Mouse (Mus musculus): ENCODE data around the gene Slc22a12. TPM values are rescaled to one million over a fixed set of nuclear protein-coding genes. Genes with fewer than 3 reads are reported as not detected.

Gene Slc22a12
- polyA plus RNA-seq, 1 experiment from 2014 or later: 0.11 TPM

DNA sequence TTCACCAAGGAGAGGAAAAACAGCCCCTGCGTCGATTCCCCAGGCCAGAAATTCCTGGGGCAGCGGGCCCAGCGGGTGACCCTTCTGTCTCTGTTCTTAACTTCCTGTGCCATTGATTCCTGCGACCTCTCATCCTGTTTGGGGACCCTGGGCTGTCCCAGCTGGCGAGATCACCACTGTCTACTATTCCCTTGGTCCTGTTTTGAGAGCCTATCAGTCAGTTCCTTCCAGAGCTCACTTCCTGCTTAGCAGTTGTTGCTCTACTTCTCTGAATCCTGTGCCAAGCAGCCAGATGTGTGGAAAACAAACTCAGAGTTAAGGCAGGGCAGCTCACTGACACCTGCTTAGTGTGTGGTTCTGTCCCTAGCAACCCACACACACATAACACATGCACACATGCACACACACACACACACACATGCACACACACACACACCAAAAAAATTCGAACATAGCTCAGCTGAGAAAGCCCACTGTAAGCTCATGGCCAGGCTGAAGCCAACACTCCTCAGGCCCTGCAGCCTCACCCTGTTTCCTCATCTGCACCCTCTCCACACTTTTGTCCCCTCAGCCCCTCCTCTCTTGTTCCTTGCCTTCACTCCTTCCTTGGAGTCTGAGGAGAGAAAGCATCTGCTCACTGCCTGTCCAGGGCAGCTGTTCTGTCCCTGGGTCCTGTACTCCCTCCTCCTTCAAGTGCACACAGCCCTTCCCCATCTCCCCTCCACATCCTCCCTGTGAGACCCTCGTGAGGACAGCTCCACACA is 11.2 kb upstream of the Slc22a12 start:
- H3K4me2 ChIP-seq (ENCODE audit: low read length): no peak overlapping the region
- no peak overlapping the region for H3K9ac ChIP-seq (ENCODE audit: low read depth, low read length)
- H3K27ac ChIP-seq (ENCODE audit: low read length): no peak overlapping the region
- H3K27me3 ChIP-seq (ENCODE audit: control insufficient read depth, insufficient read depth, low read depth, low read length): no peaks in the 10 kb centered on the region
- no peaks in the 10 kb centered on the region for H3K36me3 ChIP-seq (ENCODE audit: control insufficient read depth, insufficient read depth, low read length)
- H3K4me1 ChIP-seq (ENCODE audit: control insufficient read depth, insufficient read depth, low read length): peaks cover 3% of the 10 kb centered on the region; the same call in 1 of the 2 replicates
- H3K9me3 ChIP-seq (replicated peaks; ENCODE audit: control insufficient read depth, low read length, poor library complexity, severe bottlenecking): no peaks in the 10 kb centered on the region
- 43% methylated on average over 8 of the region's 8 CpGs for WGBS
- no peak for ATAC-seq
- H3K4me3 ChIP-seq (ENCODE audit: low read depth, low read length): no peak overlapping the region

- no peak overlapping the region for H3K27ac ChIP-seq (ENCODE audit: low read length)
- H3K9me3 ChIP-seq (replicated peaks; ENCODE audit: control insufficient read depth, low read length, poor library complexity, severe bottlenecking): no peaks in the 10 kb centered on the region
- WGBS: 84% methylated on average over 5 of the region's 5 CpGs
- no peak overlapping the region for H3K9ac ChIP-seq (ENCODE audit: low read depth, low read length)
- no peaks in the 10 kb centered on the region for H3K27me3 ChIP-seq (ENCODE audit: control insufficient read depth, insufficient read depth, low read depth, low read length)
- no peak for ATAC-seq
- no peak overlapping the region for H3K4me3 ChIP-seq (ENCODE audit: low read depth, low read length)
- H3K4me2 ChIP-seq (ENCODE audit: low read length): no peak overlapping the region
- H3K4me1 ChIP-seq (ENCODE audit: control insufficient read depth, insufficient read depth, low read length): peaks cover 10% of the 10 kb centered on the region; the same call in 1 of the 2 replicates
- no peaks in the 10 kb centered on the region for H3K36me3 ChIP-seq (ENCODE audit: control insufficient read depth, insufficient read depth, low read length)
Observed at GRCm38 (mm10) chr19:6553174-6553573, 10.3 kb upstream of the Slc22a12 start.

DNA sequence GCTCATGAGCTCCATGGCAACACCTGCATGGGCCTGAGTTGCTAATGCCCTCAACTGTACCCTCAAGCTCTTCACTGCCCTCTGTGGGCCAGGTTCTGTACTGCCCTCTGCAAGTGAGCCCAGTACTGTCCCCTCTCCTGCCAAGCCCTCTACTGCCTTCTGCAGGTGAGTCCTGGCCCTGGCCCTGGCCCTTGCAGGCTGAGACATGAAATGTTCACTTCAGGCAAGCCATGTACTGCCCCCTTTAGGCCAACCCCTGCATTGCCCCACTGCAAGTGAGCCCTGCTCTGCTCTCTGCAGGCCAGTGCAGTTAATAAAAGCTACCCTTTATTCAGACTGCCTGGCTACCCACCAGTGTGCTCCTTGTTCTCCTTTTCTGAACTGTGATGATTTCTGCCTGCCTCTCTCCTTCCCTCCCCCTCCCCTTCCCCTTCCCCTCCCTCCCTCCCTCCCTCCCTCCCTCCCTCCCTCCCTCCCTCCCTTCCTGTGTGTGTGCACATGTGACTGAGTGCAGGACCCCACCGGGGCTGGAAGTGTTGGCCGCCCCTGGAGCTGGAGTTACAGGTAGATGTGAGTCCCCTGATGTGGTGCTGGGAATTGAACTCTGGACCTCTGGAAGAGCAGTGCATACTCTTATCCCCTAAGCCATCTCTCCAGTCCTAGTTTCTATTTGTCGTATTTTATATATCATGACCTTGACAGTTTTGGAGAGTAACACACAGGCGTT is 9.6 kb upstream of the Slc22a12 start:
- no peaks in the 10 kb centered on the region for H3K9me3 ChIP-seq (replicated peaks; ENCODE audit: control insufficient read depth, low read length, poor library complexity, severe bottlenecking)
- H3K27me3 ChIP-seq (ENCODE audit: control insufficient read depth, insufficient read depth, low read depth, low read length): no peaks in the 10 kb centered on the region
- ATAC-seq: no peak
- H3K4me2 ChIP-seq (ENCODE audit: low read length): no peak overlapping the region
- H3K4me1 ChIP-seq (ENCODE audit: control insufficient read depth, insufficient read depth, low read length): peaks cover 11% of the 10 kb centered on the region; the same call in 1 of the 2 replicates
- H3K27ac ChIP-seq (ENCODE audit: low read length): no peak overlapping the region
- 90% methylated on average over 4 of the region's 4 CpGs for WGBS
- H3K9ac ChIP-seq (ENCODE audit: low read depth, low read length): no peak overlapping the region
- H3K36me3 ChIP-seq (ENCODE audit: control insufficient read depth, insufficient read depth, low read length): no peaks in the 10 kb centered on the region
- H3K4me3 ChIP-seq (ENCODE audit: low read depth, low read length): no peak overlapping the region

DNA sequence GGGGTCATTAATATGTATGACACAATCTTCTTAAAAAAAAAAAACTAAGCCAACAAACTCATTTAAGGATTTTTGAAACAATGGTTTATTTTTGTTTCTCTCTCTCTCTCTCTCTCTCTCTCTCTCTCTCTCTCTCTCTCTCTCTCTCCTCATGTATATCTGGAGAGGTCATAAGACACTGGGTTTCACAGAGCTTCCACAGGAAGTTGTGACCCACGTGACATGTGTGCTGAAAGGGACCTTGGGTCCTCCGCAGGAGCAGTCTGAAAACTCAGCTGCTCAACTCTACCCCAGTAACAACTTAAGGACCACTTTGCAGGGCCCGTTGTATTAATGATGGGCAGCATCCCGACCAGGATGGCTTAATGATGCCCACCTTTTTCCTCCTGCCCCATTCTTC is 8.4 kb upstream of the Slc22a12 start:
- Histone ChIP-seq H3K27me3 (ENCODE audit: control insufficient read depth, insufficient read depth, low read depth, low read length) (no peaks in the 10 kb centered on the region), H3K9ac (ENCODE audit: low read depth, low read length) (no peak overlapping the region), H3K36me3 (ENCODE audit: control insufficient read depth, insufficient read depth, low read length) (no peaks in the 10 kb centered on the region), H3K9me3 (replicated peaks; ENCODE audit: control insufficient read depth, low read length, poor library complexity, severe bottlenecking) (no peaks in the 10 kb centered on the region), H3K4me2 (ENCODE audit: low read length) (no peak overlapping the region), H3K4me1 (ENCODE audit: control insufficient read depth, insufficient read depth, low read length) (peaks cover 11% of the 10 kb centered on the region; the same call in 1 of the 2 replicates), H3K4me3 (ENCODE audit: low read depth, low read length) (no peak overlapping the region), H3K27ac (ENCODE audit: low read length) (no peak overlapping the region)
- WGBS: 79% methylated on average over 4 of the region's 4 CpGs
- ATAC-seq: no peak

GRCm38 (mm10) chr19:6549566-6549965 is 6.7 kb upstream of the Slc22a12 start:
- Histone ChIP-seq H3K4me2 (ENCODE audit: low read length) (no peak overlapping the region), H3K27me3 (ENCODE audit: control insufficient read depth, insufficient read depth, low read depth, low read length) (no peaks in the 10 kb centered on the region), H3K9ac (ENCODE audit: low read depth, low read length) (no peak overlapping the region), H3K9me3 (replicated peaks; ENCODE audit: control insufficient read depth, low read length, poor library complexity, severe bottlenecking) (no peaks in the 10 kb centered on the region), H3K4me3 (ENCODE audit: low read depth, low read length) (no peak overlapping the region), H3K4me1 (ENCODE audit: control insufficient read depth, insufficient read depth, low read length) (peaks cover 11% of the 10 kb centered on the region; the same call in 1 of the 2 replicates), H3K36me3 (ENCODE audit: control insufficient read depth, insufficient read depth, low read length) (no peaks in the 10 kb centered on the region), H3K27ac (ENCODE audit: low read length) (0 out of 2 replicates have a peak overlapping the region, but pooled peaks have one; percentile 33)
- no peak for ATAC-seq
- 72% methylated on average over 11 of the region's 11 CpGs for WGBS

DNA sequence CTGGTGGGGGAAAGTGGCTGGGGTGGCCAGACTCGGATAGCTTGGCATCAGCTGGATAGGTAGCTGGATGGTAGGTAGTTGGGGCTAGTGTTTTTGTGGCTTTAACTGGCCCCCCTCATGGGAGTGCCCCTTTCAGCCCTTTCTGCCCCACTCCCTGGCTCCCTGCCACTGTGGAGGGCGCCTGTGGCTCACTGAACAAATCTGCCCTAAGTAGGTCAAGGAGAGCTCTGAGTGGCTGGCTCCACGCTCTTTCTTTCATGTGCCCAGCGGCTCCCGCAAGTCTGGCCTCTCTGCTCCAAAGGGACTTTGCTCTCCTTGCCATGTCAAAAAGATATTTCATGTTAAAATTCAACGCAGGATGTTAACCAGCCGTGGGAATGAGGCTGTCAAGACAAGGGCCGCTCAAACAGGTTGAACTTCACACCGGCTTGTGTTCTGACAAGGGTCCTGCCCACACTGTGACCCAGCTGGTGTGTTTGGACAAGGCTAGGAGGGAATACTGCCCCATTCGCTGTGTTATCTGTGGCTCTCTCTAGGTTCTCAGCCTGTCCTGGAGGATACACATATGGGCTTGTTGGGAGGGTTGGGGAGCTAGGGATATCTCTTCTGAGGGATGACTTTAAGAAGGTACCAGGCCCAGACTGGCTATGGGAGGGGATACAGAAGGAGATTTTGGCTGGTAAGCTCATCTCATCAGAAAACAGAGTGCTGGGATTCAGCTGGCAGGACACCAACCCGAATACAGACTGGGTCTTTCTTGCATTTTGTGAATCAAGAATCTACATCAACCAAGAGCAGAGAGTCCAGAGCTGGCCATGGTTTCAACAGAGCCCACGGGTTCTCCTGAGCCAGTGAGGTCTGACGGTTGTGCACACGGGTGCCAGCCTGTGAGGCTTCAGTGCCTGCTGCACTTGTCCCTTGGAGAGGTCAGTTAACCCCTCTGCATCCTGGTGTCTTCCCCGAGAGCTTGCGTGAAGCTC is 5.9 kb upstream of the Slc22a12 start:
- no peaks in the 10 kb centered on the region for H3K36me3 ChIP-seq (ENCODE audit: control insufficient read depth, insufficient read depth, low read length)
- H3K27ac ChIP-seq (ENCODE audit: low read length): peak overlapping the region; percentile 28
- H3K27me3 ChIP-seq (ENCODE audit: control insufficient read depth, insufficient read depth, low read depth, low read length): no peaks in the 10 kb centered on the region
- H3K4me3 ChIP-seq (ENCODE audit: low read depth, low read length): no peak overlapping the region
- WGBS: 65% methylated on average over 16 of the region's 16 CpGs
- H3K4me2 ChIP-seq (ENCODE audit: low read length): no peak overlapping the region
- H3K4me1 ChIP-seq (ENCODE audit: control insufficient read depth, insufficient read depth, low read length): peaks cover 11% of the 10 kb centered on the region; the same call in 1 of the 2 replicates
- H3K9me3 ChIP-seq (replicated peaks; ENCODE audit: control insufficient read depth, low read length, poor library complexity, severe bottlenecking): no peaks in the 10 kb centered on the region
- H3K9ac ChIP-seq (ENCODE audit: low read depth, low read length): no peak overlapping the region
- ATAC-seq: peak; percentile 49; the same call in 1 of the 2 replicates

GRCm38 (mm10) chr19:6547801-6548200 is 5.0 kb upstream of the Slc22a12 start:
- no peak overlapping the region for H3K4me3 ChIP-seq (ENCODE audit: low read depth, low read length)
- H3K9me3 ChIP-seq (replicated peaks; ENCODE audit: control insufficient read depth, low read length, poor library complexity, severe bottlenecking): no peaks in the 10 kb centered on the region
- peaks cover 11% of the 10 kb centered on the region; the same call in 1 of the 2 replicates for H3K4me1 ChIP-seq (ENCODE audit: control insufficient read depth, insufficient read depth, low read length)
- no peak overlapping the region for H3K9ac ChIP-seq (ENCODE audit: low read depth, low read length)
- no peak for ATAC-seq
- no peaks in the 10 kb centered on the region for H3K27me3 ChIP-seq (ENCODE audit: control insufficient read depth, insufficient read depth, low read depth, low read length)
- WGBS: 82% methylated on average over 5 of the region's 5 CpGs
- no peak overlapping the region for H3K4me2 ChIP-seq (ENCODE audit: low read length)
- H3K27ac ChIP-seq (ENCODE audit: low read length): no peak overlapping the region
- no peaks in the 10 kb centered on the region for H3K36me3 ChIP-seq (ENCODE audit: control insufficient read depth, insufficient read depth, low read length)

DNA sequence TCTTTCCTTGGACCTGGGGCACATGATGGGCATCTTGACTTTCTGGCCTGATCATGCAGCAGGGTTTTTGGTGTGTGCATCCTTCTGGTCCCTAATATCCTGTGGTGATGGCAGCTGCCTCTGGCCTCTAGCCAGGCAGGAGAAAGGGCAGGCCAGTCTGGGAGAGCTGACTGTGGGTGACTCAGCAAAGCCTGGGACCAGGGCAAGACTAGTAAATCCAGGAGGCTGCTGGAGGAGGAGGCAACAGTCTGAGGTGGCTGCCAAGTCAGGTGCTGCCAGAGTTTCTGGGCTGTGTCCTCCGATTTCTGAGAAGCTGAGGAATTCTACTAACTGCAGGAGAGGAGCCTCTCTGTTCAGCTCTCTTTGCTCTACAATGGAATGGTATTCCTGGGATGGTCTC is 3.3 kb upstream of the Slc22a12 start:
- no peaks in the 10 kb centered on the region for H3K36me3 ChIP-seq (ENCODE audit: control insufficient read depth, insufficient read depth, low read length)
- no peaks in the 10 kb centered on the region for H3K27me3 ChIP-seq (ENCODE audit: control insufficient read depth, insufficient read depth, low read depth, low read length)
- peaks cover 11% of the 10 kb centered on the region; the same call in 1 of the 2 replicates for H3K4me1 ChIP-seq (ENCODE audit: control insufficient read depth, insufficient read depth, low read length)
- H3K4me3 ChIP-seq (ENCODE audit: low read depth, low read length): no peak overlapping the region
- H3K4me2 ChIP-seq (ENCODE audit: low read length): no peak overlapping the region
- no peak overlapping the region for H3K27ac ChIP-seq (ENCODE audit: low read length)
- WGBS: 77% methylated on average over 1 of the region's 1 CpGs
- ATAC-seq: no peak
- H3K9me3 ChIP-seq (replicated peaks; ENCODE audit: control insufficient read depth, low read length, poor library complexity, severe bottlenecking): no peaks in the 10 kb centered on the region
- no peak overlapping the region for H3K9ac ChIP-seq (ENCODE audit: low read depth, low read length)

Data from midbrain, embryonic 16.5 days (tissue).